Mouse (Mus musculus): ENCODE data around the gene Lgmn. TPM values are rescaled to one million over a fixed set of nuclear protein-coding genes. Genes with fewer than 3 reads are reported as not detected.

The Lgmn gene
- polyA plus RNA-seq, 1 experiment = 40.6 TPM

DNA sequence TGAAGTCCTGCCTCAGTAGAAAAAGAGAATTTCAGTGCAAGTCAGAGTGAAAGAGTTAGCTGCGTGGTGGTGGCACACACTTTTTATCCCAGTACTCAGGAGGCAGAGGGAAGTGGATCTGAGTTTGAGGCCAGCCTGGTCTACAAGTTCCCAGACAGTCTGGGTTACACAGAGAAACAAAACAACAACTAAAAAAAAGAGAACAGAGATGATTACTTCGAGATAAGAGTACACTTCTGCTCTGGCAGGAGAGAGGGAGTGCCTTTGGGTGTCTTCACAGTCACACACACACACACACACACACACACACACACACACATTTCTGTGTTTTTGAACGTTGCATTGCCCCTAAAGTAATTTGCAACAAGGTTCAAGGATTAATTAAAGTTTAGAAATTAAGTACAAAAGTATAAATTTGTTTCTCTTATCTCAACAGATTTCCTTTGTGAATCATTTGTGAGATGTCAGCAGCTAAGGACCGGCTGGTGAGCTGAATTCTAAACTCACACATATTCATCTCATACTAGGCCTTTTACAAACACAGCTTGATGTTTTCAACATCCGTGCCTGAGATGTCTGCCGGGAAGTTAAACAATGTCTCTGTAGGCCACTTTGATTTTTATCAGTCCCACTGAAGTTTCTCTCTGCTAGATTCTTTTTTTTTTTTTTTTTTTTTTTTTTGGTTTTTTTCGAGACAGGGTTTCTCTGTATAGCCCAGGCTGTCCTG lies 17.0 kb upstream of the Lgmn start:
- Histone ChIP-seq H3K36me3 (replicated peaks; ENCODE audit: low read length) (no peaks in the 10 kb centered on the region), H3K9me3 (no peaks in the 10 kb centered on the region; the same call in 1 of the 2 replicates), H3K27me3 (replicated peaks) (peaks cover 5% of the 10 kb centered on the region), H3K4me1 (peaks cover 31% of the 10 kb centered on the region), H3K4me3 (replicated peaks) (no peak overlapping the region)
- TF ChIP-seq GATA1 (IDR thresholded peaks at IDR 0.05; ENCODE audit: borderline replicate concordance, low read length) = no peak
- no peak for TF ChIP-seq FLI1 (IDR thresholded peaks at IDR 0.05; ENCODE audit: low read length)

DNA sequence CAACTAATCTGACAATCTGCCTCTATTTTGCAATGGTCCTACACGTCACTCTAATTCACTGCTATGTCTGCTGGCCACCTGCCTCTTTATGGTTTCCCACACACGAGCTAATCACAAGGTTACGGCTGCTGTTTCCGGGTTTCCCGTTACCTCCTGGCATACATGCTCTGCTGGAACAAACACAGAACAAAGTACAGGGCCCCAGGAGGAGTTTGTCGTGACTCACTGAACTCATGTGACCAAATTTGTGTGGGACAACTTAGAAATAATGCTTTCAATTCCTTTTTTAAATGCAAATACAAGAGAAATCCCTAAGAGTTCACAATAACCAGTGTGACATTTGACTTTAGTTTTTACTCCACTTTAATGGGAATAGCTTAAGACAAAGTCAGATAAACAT lies 14.0 kb upstream of the Lgmn start:
- Histone ChIP-seq H3K4me3 (replicated peaks) (no peak overlapping the region), H3K27me3 (replicated peaks) (peaks cover 14% of the 10 kb centered on the region), H3K4me1 (peaks cover 42% of the 10 kb centered on the region), H3K36me3 (replicated peaks; ENCODE audit: low read length) (no peaks in the 10 kb centered on the region), H3K9me3 (no peaks in the 10 kb centered on the region; the same call in 1 of the 2 replicates)
- TF ChIP-seq GATA1 (IDR thresholded peaks at IDR 0.05; ENCODE audit: borderline replicate concordance, low read length) (no peak), FLI1 (IDR thresholded peaks at IDR 0.05; ENCODE audit: low read length) (no peak)

DNA sequence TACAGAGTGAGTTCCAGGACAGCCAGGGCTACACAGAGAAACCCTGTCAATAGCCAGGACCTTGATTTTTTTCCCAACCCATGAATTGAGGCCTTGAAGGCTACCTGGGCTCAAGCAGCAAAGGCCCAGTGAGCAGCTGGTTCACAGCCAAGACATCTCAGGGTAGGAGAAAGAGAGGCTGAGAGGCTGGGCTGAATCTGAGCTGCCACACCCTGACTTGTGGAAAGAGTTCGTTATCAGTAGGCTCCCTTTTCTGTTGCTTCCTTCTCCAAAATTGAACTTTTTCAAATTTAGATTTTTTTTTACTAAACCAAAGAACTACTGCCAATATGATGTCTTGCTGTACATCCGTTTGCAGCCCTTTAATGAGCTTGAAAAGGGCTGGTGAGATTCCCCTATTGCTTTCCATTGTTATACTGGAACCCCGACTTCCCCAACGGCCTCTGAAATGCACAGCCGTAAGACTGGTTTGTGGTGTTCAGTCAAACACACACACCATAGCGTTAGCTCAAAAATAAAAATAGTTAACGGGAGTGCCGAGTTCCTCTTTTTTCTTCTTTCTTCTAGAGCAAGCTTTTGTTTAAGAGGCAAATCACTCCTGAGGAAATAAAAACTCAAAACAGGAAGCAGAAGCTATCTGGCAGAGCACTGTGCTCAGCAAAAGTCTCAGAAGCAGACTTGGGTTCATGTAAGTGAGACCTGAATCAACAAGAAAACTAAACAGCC lies 11.7 kb upstream of the Lgmn start:
- Histone ChIP-seq H3K9me3 (no peaks in the 10 kb centered on the region; the same call in 1 of the 2 replicates), H3K36me3 (replicated peaks; ENCODE audit: low read length) (no peaks in the 10 kb centered on the region), H3K4me1 (peaks cover 47% of the 10 kb centered on the region), H3K27me3 (replicated peaks) (peaks cover 9% of the 10 kb centered on the region), H3K4me3 (replicated peaks) (peak overlapping the region; percentile 59)
- no peak for TF ChIP-seq FLI1 (IDR thresholded peaks at IDR 0.05; ENCODE audit: low read length)
- TF ChIP-seq GATA1 (IDR thresholded peaks at IDR 0.05; ENCODE audit: borderline replicate concordance, low read length) = no peak

DNA sequence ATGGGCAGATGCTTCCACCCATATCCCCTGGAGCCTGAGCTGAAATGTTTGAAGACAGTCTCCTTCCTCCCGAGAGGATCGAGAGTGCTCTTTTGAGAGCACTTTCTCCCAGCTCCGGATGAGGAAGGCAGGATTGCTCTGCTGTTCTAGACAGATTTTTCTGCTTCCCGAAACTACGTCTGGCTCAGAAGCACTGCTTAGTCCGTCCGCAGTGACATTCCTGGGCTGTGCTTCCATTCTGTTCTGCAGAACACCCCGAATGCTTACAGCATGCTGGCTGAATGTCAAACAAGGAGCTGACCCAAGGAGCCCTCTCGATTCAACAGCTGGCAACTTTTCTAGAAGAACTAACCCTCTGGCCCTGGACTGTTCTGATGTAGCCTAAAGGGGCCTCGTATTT lies 10.8 kb upstream of the Lgmn start:
- TF ChIP-seq FLI1 (IDR thresholded peaks at IDR 0.05; ENCODE audit: low read length) (no peak), GATA1 (IDR thresholded peaks at IDR 0.05; ENCODE audit: borderline replicate concordance, low read length) (no peak)
- Histone ChIP-seq H3K4me3 (replicated peaks) (no peak overlapping the region), H3K36me3 (replicated peaks; ENCODE audit: low read length) (no peaks in the 10 kb centered on the region), H3K27me3 (replicated peaks) (peaks cover 9% of the 10 kb centered on the region), H3K9me3 (no peaks in the 10 kb centered on the region; the same call in 1 of the 2 replicates), H3K4me1 (peaks cover 42% of the 10 kb centered on the region)

DNA sequence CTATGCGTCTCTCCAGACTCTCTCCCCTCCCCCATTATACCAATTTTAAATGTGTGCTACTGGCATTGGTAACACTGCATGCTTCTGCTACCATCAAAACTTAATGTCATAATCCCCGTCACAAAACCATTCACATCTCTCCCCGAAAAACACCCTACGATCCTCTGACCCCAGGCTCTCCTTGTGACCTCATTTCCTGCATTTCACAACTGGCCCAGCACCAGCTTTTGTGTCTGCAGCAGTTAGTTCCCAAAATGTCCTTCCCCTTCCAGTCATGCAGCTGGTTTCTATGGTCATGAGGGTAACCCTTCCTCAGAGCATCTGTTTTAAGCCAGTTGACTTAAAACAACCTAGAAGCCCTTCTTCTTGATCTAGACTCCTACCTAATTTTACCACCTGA lies 5.8 kb upstream of the Lgmn start:
- H3K4me3 ChIP-seq (replicated peaks) = no peak overlapping the region
- H3K4me1 ChIP-seq = peaks cover 53% of the 10 kb centered on the region
- TF ChIP-seq FLI1 (IDR thresholded peaks at IDR 0.05; ENCODE audit: low read length) = no peak
- no peak for TF ChIP-seq GATA1 (IDR thresholded peaks at IDR 0.05; ENCODE audit: borderline replicate concordance, low read length)
- no peaks in the 10 kb centered on the region for H3K36me3 ChIP-seq (replicated peaks; ENCODE audit: low read length)
- H3K9me3 ChIP-seq = no peaks in the 10 kb centered on the region
- H3K27me3 ChIP-seq (replicated peaks) = peaks cover 10% of the 10 kb centered on the region

DNA sequence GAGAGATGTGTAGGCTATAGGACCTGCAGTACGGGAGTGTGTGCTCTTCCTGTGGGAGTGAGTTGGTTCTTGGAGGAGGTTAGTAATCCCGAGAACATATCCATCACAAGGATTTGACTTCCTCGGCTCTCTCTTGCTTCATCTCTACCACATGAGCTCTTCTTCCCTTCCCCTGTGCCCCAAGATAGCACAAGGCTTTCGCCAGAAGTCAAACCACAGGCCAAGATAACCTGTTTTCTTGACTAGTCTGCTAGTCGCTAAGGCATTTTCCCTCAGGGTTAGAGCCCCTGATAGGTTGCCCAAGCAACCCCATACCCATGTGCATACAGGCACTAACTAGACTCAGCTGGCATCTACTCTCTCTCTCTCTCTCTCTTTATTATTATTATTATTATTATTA lies 4.1 kb upstream of the Lgmn start:
- TF ChIP-seq FLI1 (IDR thresholded peaks at IDR 0.05; ENCODE audit: low read length) (no peak), GATA1 (IDR thresholded peaks at IDR 0.05; ENCODE audit: borderline replicate concordance, low read length) (no peak)

DNA sequence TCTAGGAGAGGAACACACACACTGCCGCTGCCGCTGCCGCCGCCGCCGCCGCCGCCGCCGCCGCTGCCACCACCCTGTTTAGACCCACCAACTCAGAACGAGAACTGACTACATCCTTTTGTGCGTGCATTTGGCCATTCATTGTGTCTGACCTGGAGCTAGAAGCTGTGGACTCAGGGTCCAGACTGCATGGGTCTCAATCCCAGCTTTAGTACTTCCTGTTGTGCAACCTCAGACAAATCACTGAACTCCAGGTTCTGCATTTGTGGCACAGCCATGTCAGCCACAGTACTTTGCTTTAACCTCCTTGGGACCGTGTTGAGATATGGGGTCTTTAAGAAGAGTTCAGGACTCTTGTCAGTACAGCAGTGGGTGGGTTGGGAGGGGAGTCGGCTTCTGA lies 3.0 kb upstream of the Lgmn start:
- peaks cover 61% of the 10 kb centered on the region for H3K4me1 ChIP-seq
- H3K27me3 ChIP-seq (replicated peaks) = peaks cover 2% of the 10 kb centered on the region
- H3K4me3 ChIP-seq (replicated peaks) = no peak overlapping the region
- H3K36me3 ChIP-seq (replicated peaks; ENCODE audit: low read length) = no peaks in the 10 kb centered on the region
- no peaks in the 10 kb centered on the region for H3K9me3 ChIP-seq
- TF ChIP-seq GATA1 (IDR thresholded peaks at IDR 0.05; ENCODE audit: borderline replicate concordance, low read length) (no peak), FLI1 (IDR thresholded peaks at IDR 0.05; ENCODE audit: low read length) (no peak)

More for the DNA sequence above, 4.1 kb upstream of the Lgmn start:
- Histone ChIP-seq H3K27me3 (replicated peaks) (peaks cover 2% of the 10 kb centered on the region), H3K4me1 (peaks cover 59% of the 10 kb centered on the region), H3K36me3 (replicated peaks; ENCODE audit: low read length) (no peaks in the 10 kb centered on the region), H3K4me3 (replicated peaks) (peak overlapping the region; percentile 6), H3K9me3 (no peaks in the 10 kb centered on the region)

DNA sequence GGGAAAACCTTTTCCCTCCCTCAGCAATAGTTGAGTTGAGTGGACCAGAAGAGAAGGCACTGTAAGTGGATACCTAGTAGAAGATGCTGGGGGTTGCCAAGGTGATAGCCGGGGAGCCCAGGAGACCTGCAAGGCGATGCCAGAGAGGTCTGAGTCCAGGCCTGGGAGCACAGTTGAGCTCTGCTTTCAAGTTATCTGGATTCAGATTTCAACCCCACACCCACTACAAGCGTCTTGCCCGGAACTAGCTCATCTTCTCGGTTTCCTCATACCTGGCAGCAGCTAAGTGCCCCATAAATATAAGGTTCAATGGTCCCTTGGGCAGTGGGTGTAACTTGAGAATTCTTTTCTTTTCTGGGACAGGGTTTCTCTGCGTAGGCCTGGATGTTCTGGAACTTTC lies 1.5 kb upstream of the Lgmn start:
- Histone ChIP-seq H3K9me3 (no peaks in the 10 kb centered on the region), H3K4me3 (replicated peaks) (no peak overlapping the region), H3K4me1 (peaks cover 58% of the 10 kb centered on the region), H3K27me3 (replicated peaks) (peaks cover 2% of the 10 kb centered on the region), H3K36me3 (replicated peaks; ENCODE audit: low read length) (no peaks in the 10 kb centered on the region)
- TF ChIP-seq FLI1 (IDR thresholded peaks at IDR 0.05; ENCODE audit: low read length) (no peak), GATA1 (IDR thresholded peaks at IDR 0.05; ENCODE audit: borderline replicate concordance, low read length) (no peak)

DNA sequence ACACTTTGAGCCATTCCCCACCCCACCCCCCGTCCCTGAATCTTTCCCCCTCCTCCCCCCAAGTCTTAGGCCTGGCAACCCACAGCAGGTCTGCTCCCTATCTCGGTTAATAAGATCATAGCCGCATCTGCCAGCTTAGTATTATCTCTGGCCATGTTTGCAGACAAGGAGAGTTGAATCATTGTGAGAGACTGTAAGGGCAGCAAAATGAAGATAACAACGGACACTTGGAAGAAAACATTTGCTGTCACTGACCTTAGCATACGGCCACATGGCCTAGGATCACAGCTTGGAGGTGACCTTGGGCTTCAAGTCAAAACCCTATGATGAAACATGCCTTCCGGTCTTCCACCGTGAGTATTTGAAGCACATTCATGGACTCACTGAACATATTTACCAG lies 938 bp upstream of the Lgmn start:
- Histone ChIP-seq H3K4me1 (peaks cover 56% of the 10 kb centered on the region), H3K9me3 (no peaks in the 10 kb centered on the region), H3K4me3 (replicated peaks) (no peak overlapping the region), H3K27me3 (replicated peaks) (peaks cover 2% of the 10 kb centered on the region), H3K36me3 (replicated peaks; ENCODE audit: low read length) (no peaks in the 10 kb centered on the region)
- no peak for TF ChIP-seq FLI1 (IDR thresholded peaks at IDR 0.05; ENCODE audit: low read length)
- TF ChIP-seq GATA1 (IDR thresholded peaks at IDR 0.05; ENCODE audit: borderline replicate concordance, low read length) = no peak

DNA sequence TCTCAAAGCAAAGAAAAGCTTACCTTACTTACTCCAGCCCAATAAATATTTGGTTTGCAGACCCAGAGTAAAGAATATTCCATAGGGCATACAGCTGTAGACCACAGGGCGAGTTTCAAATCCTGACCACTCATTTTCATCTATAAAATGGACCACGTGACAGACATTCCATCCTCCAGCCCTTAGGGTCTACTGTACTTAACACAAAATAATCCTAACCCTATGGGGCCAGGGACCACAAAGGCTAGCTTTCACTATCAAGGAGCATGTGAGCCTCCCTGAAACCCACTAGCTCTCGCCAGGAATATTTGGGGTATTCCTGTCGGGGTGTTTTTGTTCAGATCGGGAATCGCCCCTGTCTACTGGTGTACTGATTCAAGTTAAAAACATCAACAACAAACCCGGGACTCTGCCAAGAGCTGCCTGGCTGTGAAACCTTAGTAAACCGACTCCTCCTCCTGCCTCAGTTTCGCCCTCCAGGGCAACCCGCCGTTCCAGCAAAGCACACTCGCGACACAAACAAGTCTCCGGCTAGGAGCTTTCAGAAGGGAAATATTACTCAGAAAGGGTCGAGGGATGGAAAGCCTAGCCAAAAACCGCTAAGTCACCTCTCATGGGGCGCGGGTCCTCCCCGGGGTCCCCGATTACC lies 506 bp downstream of the Lgmn start:
- TF ChIP-seq FLI1 (IDR thresholded peaks at IDR 0.05; ENCODE audit: low read length) (no peak), GATA1 (IDR thresholded peaks at IDR 0.05; ENCODE audit: borderline replicate concordance, low read length) (no peak)
- Histone ChIP-seq H3K27me3 (replicated peaks) (peaks cover 2% of the 10 kb centered on the region), H3K4me1 (peaks cover 53% of the 10 kb centered on the region), H3K9me3 (no peaks in the 10 kb centered on the region), H3K36me3 (replicated peaks; ENCODE audit: low read length) (peaks cover 5% of the 10 kb centered on the region), H3K4me3 (replicated peaks) (peak overlapping the region; percentile 93)
